Mouse (Mus musculus): ENCODE measurements at regions not wholly inside any gene's neighbourhood (a gene's known extent, or its start where the extent isn't known, plus 50 kb on each side); places are given as distances from the start of the nearest gene placed in this dataset.

GRCm38 (mm10) chr15:59775781-59776180 is 240.6 kb downstream of the 4933412E24Rik start (continued):
- no peak for TF ChIP-seq EP300 (IDR thresholded peaks at IDR 0.05; ENCODE audit: low read depth in 1 of 2, low read length in 2 of 2)
- no peak for TF ChIP-seq ZNF384 (IDR thresholded peaks at IDR 0.05; ENCODE audit: low read depth, low read length)

DNA sequence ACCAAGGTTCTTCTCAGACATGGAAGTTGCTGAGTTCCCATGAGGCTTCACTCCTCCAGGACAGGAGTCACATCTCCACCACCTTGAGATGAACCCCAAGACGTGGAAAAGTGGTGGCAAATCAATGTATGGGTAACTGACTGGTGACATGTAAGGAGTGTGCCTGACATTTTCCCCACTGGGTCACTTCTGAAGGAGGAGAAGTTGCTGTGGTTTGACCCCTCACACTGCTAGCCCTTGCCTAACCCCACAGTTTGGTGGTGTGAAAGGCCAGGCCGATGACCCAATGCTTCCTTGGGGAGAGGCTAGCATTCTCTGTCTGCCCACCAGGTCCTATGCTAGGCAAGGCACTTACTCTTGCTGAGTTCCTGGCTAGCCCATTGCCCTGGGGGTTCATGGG is 242.4 kb downstream of the 4933412E24Rik start:
- no peaks in the 10 kb centered on the region for H3K9me3 ChIP-seq (replicated peaks; ENCODE audit: insufficient read depth, low read length)
- no peak for TF ChIP-seq RAD21 (IDR thresholded peaks at IDR 0.05; ENCODE audit: low read depth, low read length)
- TF ChIP-seq KAT2A (conservative IDR thresholded peaks at IDR 0.05; ENCODE audit: low read depth, low read length), result no peak
- no peak for TF ChIP-seq USF1 (IDR thresholded peaks at IDR 0.05; ENCODE audit: low read depth, low read length)
- no peak for TF ChIP-seq MAZ (IDR thresholded peaks at IDR 0.05; ENCODE audit: low read depth, low read length)
- TF ChIP-seq TAL1 (IDR thresholded peaks at IDR 0.05; ENCODE audit: low read length), result no peak
- no peak for TF ChIP-seq GATA1 (IDR thresholded peaks at IDR 0.05; ENCODE audit: low read depth, low read length)
- H3K4me3 ChIP-seq (ENCODE audit: control insufficient read depth in 1 of 2, insufficient read depth in 1 of 2, low read depth in 2 of 2, low read length in 2 of 2), result no peak overlapping the region
- H3K79me2 ChIP-seq (ENCODE audit: control insufficient read depth, insufficient read depth, low read length, poor library complexity), result no peaks in the 10 kb centered on the region
- no peaks in the 10 kb centered on the region for H3K36me3 ChIP-seq (ENCODE audit: control insufficient read depth in 1 of 2, insufficient read depth in 2 of 2, low read length in 2 of 2)
- H3K9ac ChIP-seq (ENCODE audit: control insufficient read depth, low read depth, low read length, poor library complexity, severe bottlenecking), result no peak overlapping the region
- no peaks in the 10 kb centered on the region for H3K4me1 ChIP-seq (ENCODE audit: control insufficient read depth in 1 of 2, insufficient read depth in 2 of 2, low read length in 2 of 2)
- no peak for DNase-seq (ENCODE audit: low read depth, low spot score)
- no peak overlapping the region for H3K27ac ChIP-seq (ENCODE audit: control insufficient read depth, low read depth, low read length)
- no peaks in the 10 kb centered on the region for H3K27me3 ChIP-seq (ENCODE audit: control insufficient read depth in 1 of 2, insufficient read depth in 2 of 2, low read length in 2 of 2)

- Histone ChIP-seq H3K36me3 (ENCODE audit: control insufficient read depth in 1 of 2, insufficient read depth in 2 of 2, low read length in 2 of 2) (no peaks in the 10 kb centered on the region), H3K27me3 (ENCODE audit: control insufficient read depth in 1 of 2, insufficient read depth in 2 of 2, low read length in 2 of 2) (no peaks in the 10 kb centered on the region), H3K9ac (ENCODE audit: control insufficient read depth, low read depth, low read length, poor library complexity, severe bottlenecking) (no peak overlapping the region), H3K27ac (ENCODE audit: control insufficient read depth, low read depth, low read length) (no peak overlapping the region), H3K79me2 (ENCODE audit: control insufficient read depth, insufficient read depth, low read length, poor library complexity) (no peaks in the 10 kb centered on the region), H3K9me3 (replicated peaks; ENCODE audit: insufficient read depth, low read length) (no peaks in the 10 kb centered on the region), H3K4me3 (ENCODE audit: control insufficient read depth in 1 of 2, insufficient read depth in 1 of 2, low read depth in 2 of 2, low read length in 2 of 2) (no peak overlapping the region), H3K4me1 (ENCODE audit: control insufficient read depth in 1 of 2, insufficient read depth in 2 of 2, low read length in 2 of 2) (no peaks in the 10 kb centered on the region)
- no peak for TF ChIP-seq TCF12 (IDR thresholded peaks at IDR 0.05; ENCODE audit: low read depth, low read length)
- no peak for TF ChIP-seq HCFC1 (IDR thresholded peaks at IDR 0.05; ENCODE audit: low read depth, low read length)
- TF ChIP-seq CHD2 (IDR thresholded peaks at IDR 0.05; ENCODE audit: low read length), result no peak
- no peak for TF ChIP-seq MYC (IDR thresholded peaks at IDR 0.05; ENCODE audit: low read depth, low read length)
- no peak for TF ChIP-seq ETS1 (IDR thresholded peaks at IDR 0.05; ENCODE audit: low read depth, low read length)
- no peak for TF ChIP-seq RAD21 (IDR thresholded peaks at IDR 0.05; ENCODE audit: low read depth, low read length)
- no peak for TF ChIP-seq E2F4 (IDR thresholded peaks at IDR 0.05; ENCODE audit: borderline replicate concordance, low read depth, low read length)
- no peak for TF ChIP-seq MAZ (IDR thresholded peaks at IDR 0.05; ENCODE audit: low read depth, low read length)
- TF ChIP-seq NRF1 (IDR thresholded peaks at IDR 0.05; ENCODE audit: insufficient read depth, low read depth, low read length, poor library complexity, severe bottlenecking), result no peak
- no peak for TF ChIP-seq CHD1 (IDR thresholded peaks at IDR 0.05; ENCODE audit: low read depth, low read length)
- no peak for TF ChIP-seq NELFE (IDR thresholded peaks at IDR 0.05; ENCODE audit: low read depth, low read length)
- no peak for TF ChIP-seq MEF2A (IDR thresholded peaks at IDR 0.05; ENCODE audit: extremely low read depth, insufficient replicate concordance, low read depth, low read length, poor library complexity, severe bottlenecking)
- no peak for TF ChIP-seq EP300 (IDR thresholded peaks at IDR 0.05; ENCODE audit: low read depth in 1 of 2, low read length in 2 of 2)
- no peak for TF ChIP-seq ZC3H11A (IDR thresholded peaks at IDR 0.05; ENCODE audit: low read depth, low read length)
- no peak for TF ChIP-seq MYB (IDR thresholded peaks at IDR 0.05; ENCODE audit: low read depth, low read length)
- TF ChIP-seq UBTF (IDR thresholded peaks at IDR 0.05; ENCODE audit: borderline replicate concordance, insufficient read depth, low read depth, low read length), result no peak
- no peak for TF ChIP-seq CTCF (IDR thresholded peaks at IDR 0.05 in 2 of 3, conservative IDR thresholded peaks at IDR 0.05 in 1 of 3; ENCODE audit: control insufficient read depth in 1 of 3, insufficient read depth in 1 of 3, low read depth in 2 of 3, low read length in 3 of 3, poor library complexity in 1 of 3, severe bottlenecking in 1 of 3)
- TF ChIP-seq ZMIZ1 (IDR thresholded peaks at IDR 0.05; ENCODE audit: low read depth, low read length), result no peak
- no peak for DNase-seq (ENCODE audit: low read depth, low spot score)
These were observed 243.8 kb downstream of the 4933412E24Rik start for GRCm38 (mm10) chr15:59772595-59772994.

Measured in MEL (cell line).